Mouse (Mus musculus) monocyte, adult 5-6 weeks (primary cell): ENCODE measurements around the gene Bloc1s5. TPM values are rescaled to one million over a fixed set of nuclear protein-coding genes. Genes with fewer than 3 reads are reported as not detected.
"Not testable (repeated sequence)": the region's sequence is repeated elsewhere in the genome, so short reads cannot be mapped to it uniquely, and the experiment has no call there.

ENCODE experiments used
- ATAC-seq: fragments of 153-309, 156-312 bp; replicated peaks from 2 replicates; pipeline ENCODE4 v1.8.0; 2017; ENCODE audit warnings: mild to moderate bottlenecking; ENCODE audit not compliant: low TSS enrichment, insufficient number of reproducible peaks, severe bottlenecking, poor library complexity, low FRiP score
- total RNA-seq: library from RNA; stranded (forward); fragments of 200-1000, 200-491, 200-594 nt; gene quantifications from 3 replicates; pipeline ENCODE4 v1.2.3, GENCODE M21; 2017

The Bloc1s5 gene
- 8.1 to 11.9 TPM (median 10.2 TPM) in 3 replicates for total RNA-seq

DNA sequence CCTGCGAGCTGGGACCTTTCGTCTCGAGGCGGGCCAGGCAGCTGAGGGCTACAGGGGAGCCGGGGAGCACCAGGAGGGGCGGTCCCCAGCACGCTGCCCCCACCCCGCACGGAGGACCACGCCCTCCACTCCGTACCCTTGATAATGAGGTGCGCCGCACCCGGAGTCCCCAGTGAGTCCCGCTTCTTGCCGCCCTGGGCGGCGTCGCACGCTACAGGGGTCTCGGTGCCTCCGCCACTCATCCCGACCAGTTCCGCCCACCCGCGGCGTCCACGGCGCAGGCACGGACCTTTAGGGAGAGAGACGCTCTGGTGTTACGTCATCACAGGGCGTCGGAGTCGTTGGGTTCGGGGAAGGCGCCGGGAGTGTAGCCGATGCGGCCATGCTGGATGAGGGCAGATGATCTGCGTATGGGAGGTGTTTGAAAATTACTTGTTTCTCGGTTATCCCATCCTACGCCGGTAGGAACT is at the start of gene Bloc1s5:
Gene Bloc1s5, minus strand, starts transcription at position 310 of the 470 bp plus-strand sequence.
- ATAC-seq: peak; percentile 96

DNA sequence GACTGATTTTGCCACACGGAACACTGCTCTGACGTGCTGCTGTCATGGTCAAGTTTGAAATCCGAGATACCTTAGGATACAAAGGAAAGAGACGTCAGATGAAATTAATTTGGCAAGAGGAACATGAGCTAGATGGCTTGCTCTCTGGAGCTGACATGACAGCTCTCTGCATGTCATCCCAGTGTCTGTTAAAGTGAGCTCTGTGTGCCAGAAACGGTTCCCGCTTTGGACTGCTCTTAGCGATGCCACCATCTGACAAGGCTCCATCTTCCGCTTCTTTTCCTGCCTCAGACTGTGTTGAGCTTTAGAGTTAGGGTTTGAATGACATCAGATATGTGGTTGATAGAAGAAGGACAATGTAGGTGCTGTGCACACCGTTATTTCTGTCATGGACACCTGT is 37.4 kb upstream of the Bloc1s5 start:
- no peak for ATAC-seq

- not testable (repeated sequence) for ATAC-seq
These were observed 36.5 kb upstream of the Bloc1s5 start for GRCm38 (mm10) chr13:38671451-38671850.

- no peak for ATAC-seq
These were observed 35.1 kb upstream of the Bloc1s5 start for GRCm38 (mm10) chr13:38670051-38670450.

- ATAC-seq: peak; percentile 61
These were observed 33.6 kb upstream of the Bloc1s5 start for GRCm38 (mm10) chr13:38668514-38668913.

- no peak for ATAC-seq
These were observed 29.8 kb upstream of the Bloc1s5 start for GRCm38 (mm10) chr13:38664753-38665152.

GRCm38 (mm10) chr13:38659524-38660136 is 24.7 kb upstream of the Bloc1s5 start:
- no peak for ATAC-seq

DNA sequence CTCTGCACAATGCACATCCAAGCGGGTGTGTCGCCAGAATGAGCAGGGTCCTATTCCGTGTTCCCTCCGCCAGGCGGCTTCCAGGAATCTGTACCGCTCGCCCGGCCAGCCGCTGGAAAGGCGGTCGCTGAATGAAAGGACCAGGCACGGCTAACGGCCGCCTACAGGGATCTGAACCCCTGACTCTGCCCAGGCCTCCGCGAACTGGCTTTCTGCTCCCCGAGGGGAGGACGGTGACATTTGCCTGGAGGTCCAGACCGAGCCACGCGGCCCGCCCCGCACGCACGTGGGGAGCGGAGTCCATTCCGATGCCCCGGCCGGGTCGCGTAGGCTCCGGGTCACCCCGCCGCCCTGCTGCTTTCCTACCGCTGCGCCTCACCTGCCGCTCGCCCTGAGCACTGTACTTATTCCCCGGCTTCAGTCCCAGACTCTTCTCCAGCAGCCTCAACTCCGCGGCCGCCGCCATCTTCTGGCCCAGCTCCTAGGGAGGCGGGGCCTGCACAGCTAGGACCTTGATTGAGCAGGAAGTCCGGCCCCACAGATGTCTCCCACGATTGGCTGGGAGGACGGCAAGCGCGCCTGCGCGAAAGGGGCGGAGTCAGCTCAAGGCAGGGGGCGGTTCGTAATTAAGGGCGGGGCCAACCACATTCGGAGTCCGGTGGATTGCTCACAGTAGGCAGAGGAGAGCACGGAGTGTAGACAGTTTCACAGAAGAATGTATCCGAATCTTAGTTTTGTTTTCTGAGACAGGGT is 23.8 kb upstream of the Bloc1s5 start, which contains the start of gene Eef1e1:
Gene Eef1e1, minus strand, starts transcription at position 531 of the 753 bp plus-strand sequence.
- ATAC-seq: peak; percentile 99

GRCm38 (mm10) chr13:38657865-38658264 is 23.0 kb upstream of the Bloc1s5 start:
- no peak for ATAC-seq

- no peak for ATAC-seq
These were observed 15.4 kb upstream of the Bloc1s5 start for GRCm38 (mm10) chr13:38650292-38650691.

DNA sequence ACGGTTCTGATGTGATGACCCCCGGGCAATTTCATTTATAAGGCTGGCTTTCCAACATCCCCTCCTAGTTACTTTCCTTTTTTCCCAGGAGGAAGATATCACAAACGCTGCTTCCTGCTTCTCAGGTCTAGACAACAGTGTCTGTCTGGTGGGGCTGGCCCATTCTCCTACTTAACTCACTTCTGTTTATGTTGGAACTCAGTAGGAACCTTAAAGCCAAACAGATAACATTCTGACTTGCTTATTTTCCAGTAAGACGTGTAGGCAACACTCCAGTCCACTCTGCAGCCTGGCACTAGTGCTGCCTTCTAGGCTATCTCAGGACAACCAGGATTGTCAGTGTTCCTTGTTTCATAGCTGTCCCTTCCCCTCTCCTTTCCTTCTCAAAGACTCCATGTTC is 14.2 kb upstream of the Bloc1s5 start:
- no peak for ATAC-seq

DNA sequence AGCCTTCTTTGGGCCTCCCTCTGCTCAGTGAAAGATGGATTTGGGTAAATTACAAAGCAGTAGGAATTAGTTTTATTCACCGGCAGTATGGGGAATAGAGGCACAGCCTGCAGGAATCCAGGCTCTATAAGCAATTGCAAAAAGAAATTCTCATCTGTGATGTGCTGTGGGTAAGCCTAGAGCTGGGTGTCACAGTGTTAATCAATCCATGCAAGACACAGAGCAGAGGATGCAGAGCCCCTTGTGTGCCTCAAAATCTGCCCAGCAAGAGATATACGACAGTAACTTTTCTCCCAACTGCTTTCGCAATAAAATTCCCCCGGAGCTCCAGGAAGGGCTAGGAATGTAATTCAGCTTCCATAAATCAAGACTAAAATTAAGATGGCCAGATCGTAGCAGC is 6.5 kb upstream of the Bloc1s5 start:
- no peak for ATAC-seq

GRCm38 (mm10) chr13:38640961-38641360 is 6.1 kb upstream of the Bloc1s5 start:
- no peak for ATAC-seq

DNA sequence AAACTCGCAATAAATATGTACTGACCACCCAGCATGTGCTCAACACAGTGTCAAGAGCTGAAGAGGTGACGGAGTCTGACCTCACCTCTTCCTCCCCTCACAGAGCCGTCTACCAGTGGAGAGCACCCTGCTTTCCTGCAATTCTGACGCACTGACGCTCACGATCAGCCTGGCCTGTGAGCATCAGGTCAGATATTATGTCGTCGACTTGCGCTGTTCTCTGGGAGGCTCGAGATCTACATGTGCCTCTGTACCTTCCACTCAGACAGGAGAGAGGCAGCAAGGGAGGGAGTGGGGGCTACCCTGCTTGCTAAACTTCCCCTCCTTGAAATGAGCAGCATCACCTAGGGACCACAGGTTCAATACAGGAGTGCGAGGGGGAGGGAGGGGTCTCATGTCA is 3.8 kb upstream of the Bloc1s5 start:
- ATAC-seq: no peak

GRCm38 (mm10) chr13:38634256-38634799 is 581 bp downstream of the Bloc1s5 start:
- 0 out of 2 replicates have a peak, but pooled peaks have one; percentile 10 for ATAC-seq

DNA sequence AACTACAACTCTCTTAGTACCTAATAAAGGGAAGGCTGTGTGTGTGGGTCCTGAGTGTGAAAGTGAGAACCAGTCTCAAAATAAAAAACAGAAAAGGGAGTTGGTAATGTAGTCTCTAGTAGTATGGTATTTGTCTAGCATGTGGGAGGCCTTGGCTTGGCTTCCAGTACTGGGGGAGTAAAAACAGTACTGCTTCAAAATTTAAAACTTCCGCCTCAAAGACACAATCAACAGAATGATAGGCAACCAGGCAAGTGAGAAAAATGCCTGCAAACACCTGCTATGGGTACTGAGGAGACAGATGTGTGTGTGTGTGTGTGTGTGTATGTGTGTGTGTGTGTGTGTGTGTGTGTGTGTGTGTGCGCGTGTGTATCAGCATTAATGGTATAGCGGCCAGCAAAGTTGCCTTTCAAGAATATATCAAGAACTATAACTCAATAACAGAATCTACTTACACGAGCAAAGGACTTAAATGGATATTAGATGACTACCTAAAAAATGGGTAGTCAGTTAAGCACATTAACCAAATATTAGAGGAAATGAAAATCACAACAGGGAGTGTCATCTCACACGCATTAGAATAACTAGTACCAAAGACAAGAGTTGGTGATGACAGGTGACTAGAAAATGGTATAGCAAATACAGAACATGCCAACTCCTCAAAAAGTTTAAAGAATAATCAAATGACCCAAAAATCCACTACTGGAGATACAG is 1.5 kb downstream of the Bloc1s5 start:
- ATAC-seq: no peak

- no peak for ATAC-seq
These were observed 2.4 kb downstream of the Bloc1s5 start for GRCm38 (mm10) chr13:38632556-38632955.

DNA sequence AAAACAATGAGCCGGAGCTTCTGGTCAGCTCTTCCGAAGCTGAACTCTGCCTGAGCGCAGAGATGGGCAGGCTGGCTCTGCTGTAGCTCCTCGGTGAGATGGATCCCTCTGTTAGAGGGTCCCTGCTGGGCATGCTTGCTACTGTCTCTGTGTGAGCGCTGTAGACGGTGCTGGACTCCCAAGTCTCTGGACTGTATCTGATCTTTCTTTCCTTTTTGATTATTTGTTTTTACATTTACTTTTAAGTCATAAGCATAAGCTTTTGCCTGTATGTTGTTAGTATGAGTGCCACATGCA is 8.7 kb downstream of the Bloc1s5 start:
- no peak for ATAC-seq

- ATAC-seq: no peak
These were observed 9.2 kb downstream of the Bloc1s5 start for GRCm38 (mm10) chr13:38625492-38626228.
